Mouse (Mus musculus): ENCODE measurements around the gene Atp5s. TPM values are rescaled to one million over a fixed set of nuclear protein-coding genes. Genes with fewer than 3 reads are reported as not detected.

Gene Atp5s
- polyA plus RNA-seq, 1 experiment from 2014 or later, result 30.0 TPM

GRCm38 (mm10) chr12:69693471-69693870 is 31.3 kb upstream of the Atp5s start:
- ATAC-seq (ENCODE audit: borderline replicate concordance, extremely low read depth, low FRiP score, low TSS enrichment), result no peak
- Histone ChIP-seq H3K27ac (no peak overlapping the region), H3K4me2 (no peak overlapping the region), H3K9ac (no peak overlapping the region), H3K27me3 (no peaks in the 10 kb centered on the region), H3K9me3 (no peaks in the 10 kb centered on the region), H3K4me1 (peaks cover 7% of the 10 kb centered on the region; the same call in 1 of the 2 replicates), H3K36me3 (0 out of 2 replicates have a peak, but pooled peaks cover 4% of the 10 kb centered on the region), H3K4me3 (no peak overlapping the region)
- WGBS, result 82% methylated on average over 17 of the region's 17 CpGs

- Histone ChIP-seq H3K4me2 (no peak overlapping the region), H3K36me3 (peaks cover 6% of the 10 kb centered on the region; the same call in 1 of the 2 replicates), H3K4me1 (no peaks in the 10 kb centered on the region), H3K4me3 (no peak overlapping the region), H3K9ac (no peak overlapping the region), H3K9me3 (no peaks in the 10 kb centered on the region), H3K27me3 (no peaks in the 10 kb centered on the region), H3K27ac (no peak overlapping the region)
- no peak for ATAC-seq (ENCODE audit: borderline replicate concordance, extremely low read depth, low FRiP score, low TSS enrichment)
- 74% methylated on average over 5 of the region's 5 CpGs for WGBS
These were observed 28.0 kb upstream of the Atp5s start for GRCm38 (mm10) chr12:69696746-69697145.

GRCm38 (mm10) chr12:69698352-69698751 is 26.4 kb upstream of the Atp5s start:
- WGBS, result 80% methylated on average over 6 of the region's 6 CpGs
- no peaks in the 10 kb centered on the region for H3K27me3 ChIP-seq
- no peaks in the 10 kb centered on the region for H3K4me1 ChIP-seq
- no peak overlapping the region for H3K27ac ChIP-seq
- H3K4me3 ChIP-seq, result no peak overlapping the region
- no peak overlapping the region for H3K9ac ChIP-seq
- no peak for ATAC-seq (ENCODE audit: borderline replicate concordance, extremely low read depth, low FRiP score, low TSS enrichment)
- peaks cover 7% of the 10 kb centered on the region; the same call in 1 of the 2 replicates for H3K36me3 ChIP-seq
- H3K4me2 ChIP-seq, result no peak overlapping the region
- no peaks in the 10 kb centered on the region for H3K9me3 ChIP-seq

- Histone ChIP-seq H3K36me3 (peaks cover 6% of the 10 kb centered on the region; the same call in 1 of the 2 replicates), H3K4me1 (no peaks in the 10 kb centered on the region), H3K27me3 (no peaks in the 10 kb centered on the region), H3K9me3 (no peaks in the 10 kb centered on the region), H3K4me2 (no peak overlapping the region), H3K9ac (no peak overlapping the region), H3K27ac (no peak overlapping the region), H3K4me3 (no peak overlapping the region)
- 73% methylated on average over 11 of the region's 11 CpGs for WGBS
- no peak for ATAC-seq (ENCODE audit: borderline replicate concordance, extremely low read depth, low FRiP score, low TSS enrichment)
These were observed 19.8 kb upstream of the Atp5s start for GRCm38 (mm10) chr12:69704799-69705458.

GRCm38 (mm10) chr12:69713628-69714027 is 11.1 kb upstream of the Atp5s start:
- no peak for ATAC-seq (ENCODE audit: borderline replicate concordance, extremely low read depth, low FRiP score, low TSS enrichment)

GRCm38 (mm10) chr12:69722857-69723256 is 1.9 kb upstream of the Atp5s start:
- no peak overlapping the region for H3K4me2 ChIP-seq
- H3K9me3 ChIP-seq, result no peaks in the 10 kb centered on the region
- peaks cover 15% of the 10 kb centered on the region for H3K4me1 ChIP-seq
- H3K4me3 ChIP-seq, result no peak overlapping the region
- no peaks in the 10 kb centered on the region for H3K27me3 ChIP-seq
- no peak overlapping the region for H3K9ac ChIP-seq
- peaks cover 17% of the 10 kb centered on the region for H3K36me3 ChIP-seq
- no peak for ATAC-seq (ENCODE audit: borderline replicate concordance, extremely low read depth, low FRiP score, low TSS enrichment)
- WGBS, result 94% methylated on average over 3 of the region's 3 CpGs
- H3K27ac ChIP-seq, result no peak overlapping the region

More at GRCm38 (mm10) chr12:69713628-69714027, 11.1 kb upstream of the Atp5s start:
- Histone ChIP-seq H3K4me2 (no peak overlapping the region), H3K9ac (no peak overlapping the region), H3K9me3 (no peaks in the 10 kb centered on the region), H3K4me1 (no peaks in the 10 kb centered on the region), H3K27me3 (no peaks in the 10 kb centered on the region), H3K4me3 (no peak overlapping the region), H3K36me3 (peaks cover 8% of the 10 kb centered on the region), H3K27ac (no peak overlapping the region)

GRCm38 (mm10) chr12:69723376-69723775 is 1.4 kb upstream of the Atp5s start:
- H3K9ac ChIP-seq, result no peak overlapping the region
- peak overlapping the region; percentile 79 for H3K4me3 ChIP-seq
- no peak overlapping the region for H3K27ac ChIP-seq
- H3K4me1 ChIP-seq, result peaks cover 15% of the 10 kb centered on the region
- H3K27me3 ChIP-seq, result no peaks in the 10 kb centered on the region
- peak overlapping the region; percentile 81 for H3K4me2 ChIP-seq
- no peaks in the 10 kb centered on the region for H3K9me3 ChIP-seq
- peaks cover 14% of the 10 kb centered on the region for H3K36me3 ChIP-seq
- 41% methylated on average over 2 of the region's 2 CpGs for WGBS
- ATAC-seq (ENCODE audit: borderline replicate concordance, extremely low read depth, low FRiP score, low TSS enrichment), result no peak

- peak overlapping the region; percentile 79 for H3K4me3 ChIP-seq
- H3K4me2 ChIP-seq, result peak overlapping the region; percentile 81
- H3K4me1 ChIP-seq, result peaks cover 15% of the 10 kb centered on the region
- H3K36me3 ChIP-seq, result peaks cover 10% of the 10 kb centered on the region
- WGBS, result 3% methylated on average over 24 of the region's 24 CpGs
- H3K9me3 ChIP-seq, result no peaks in the 10 kb centered on the region
- ATAC-seq (ENCODE audit: borderline replicate concordance, extremely low read depth, low FRiP score, low TSS enrichment), result no peak
- peak overlapping the region; percentile 59 for H3K9ac ChIP-seq
- H3K27ac ChIP-seq, result no peak overlapping the region; the same call in 1 of the 2 replicates
- H3K27me3 ChIP-seq, result no peaks in the 10 kb centered on the region
These were observed 586 bp upstream of the Atp5s start for GRCm38 (mm10) chr12:69724018-69724710.

- H3K27ac ChIP-seq, result no peak overlapping the region
- H3K4me1 ChIP-seq, result peaks cover 10% of the 10 kb centered on the region; the same call in 1 of the 2 replicates
- no peaks in the 10 kb centered on the region for H3K27me3 ChIP-seq
- no peak overlapping the region for H3K4me2 ChIP-seq
- H3K4me3 ChIP-seq, result no peak overlapping the region
- no peak overlapping the region for H3K9ac ChIP-seq
- ATAC-seq (ENCODE audit: borderline replicate concordance, extremely low read depth, low FRiP score, low TSS enrichment), result no peak
- no peaks in the 10 kb centered on the region for H3K36me3 ChIP-seq
- WGBS, result 89% methylated on average over 1 of the region's 1 CpGs
- H3K9me3 ChIP-seq, result no peaks in the 10 kb centered on the region
These were observed 4.5 kb downstream of the Atp5s start for GRCm38 (mm10) chr12:69729246-69729645.

GRCm38 (mm10) chr12:69730306-69730705 is 5.6 kb downstream of the Atp5s start:
- Histone ChIP-seq H3K27me3 (no peaks in the 10 kb centered on the region), H3K4me1 (peaks cover 9% of the 10 kb centered on the region; the same call in 1 of the 2 replicates), H3K9ac (no peak overlapping the region), H3K36me3 (no peaks in the 10 kb centered on the region), H3K9me3 (no peaks in the 10 kb centered on the region), H3K4me3 (no peak overlapping the region), H3K27ac (no peak overlapping the region), H3K4me2 (no peak overlapping the region)
- ATAC-seq (ENCODE audit: borderline replicate concordance, extremely low read depth, low FRiP score, low TSS enrichment), result no peak
- WGBS, result 81% methylated on average over 1 of the region's 1 CpGs

GRCm38 (mm10) chr12:69732221-69732620 is 7.5 kb downstream of the Atp5s start:
- H3K27ac ChIP-seq, result no peak overlapping the region
- H3K4me3 ChIP-seq, result no peak overlapping the region
- no peak overlapping the region for H3K4me2 ChIP-seq
- no peaks in the 10 kb centered on the region for H3K27me3 ChIP-seq
- no peak overlapping the region for H3K9ac ChIP-seq
- no peaks in the 10 kb centered on the region for H3K9me3 ChIP-seq
- no peak for ATAC-seq (ENCODE audit: borderline replicate concordance, extremely low read depth, low FRiP score, low TSS enrichment)
- WGBS, result 50% methylated on average over 5 of the region's 5 CpGs
- 0 out of 2 replicates have a peak, but pooled peaks cover 3% of the 10 kb centered on the region for H3K4me1 ChIP-seq
- no peaks in the 10 kb centered on the region for H3K36me3 ChIP-seq

- no peak overlapping the region for H3K9ac ChIP-seq
- H3K27ac ChIP-seq, result no peak overlapping the region
- H3K36me3 ChIP-seq, result no peaks in the 10 kb centered on the region
- H3K27me3 ChIP-seq, result no peaks in the 10 kb centered on the region
- WGBS, result 3% methylated on average over 2 of the region's 2 CpGs
- ATAC-seq (ENCODE audit: borderline replicate concordance, extremely low read depth, low FRiP score, low TSS enrichment), result no peak
- no peak overlapping the region for H3K4me3 ChIP-seq
- H3K4me1 ChIP-seq, result 0 out of 2 replicates have a peak, but pooled peaks cover 3% of the 10 kb centered on the region
- H3K9me3 ChIP-seq, result no peaks in the 10 kb centered on the region
- no peak overlapping the region for H3K4me2 ChIP-seq
These were observed 8.8 kb downstream of the Atp5s start for GRCm38 (mm10) chr12:69733518-69733917.
